Mouse (Mus musculus): ENCODE measurements at regions not wholly inside any gene's neighbourhood (a gene's known extent, or its start where the extent isn't known, plus 50 kb on each side); places are given as distances from the start of the nearest gene placed in this dataset.

GRCm38 (mm10) chr5:18439281-18439680 is 79.1 kb upstream of the Gnai1 start:
- no peaks in the 10 kb centered on the region for H3K36me3 ChIP-seq (replicated peaks; ENCODE audit: control insufficient read depth, insufficient read depth, low read depth)
- DNase-seq (ENCODE audit: low read depth in 3 of 3, low spot score in 3 of 3) (no peak), ATAC-seq (ENCODE audit: insufficient read depth) (no peak)
- H3K9ac ChIP-seq (replicated peaks), result no peak overlapping the region
- WGBS (ENCODE audit: insufficient replicate concordance), result 39% methylated on average over 1 of the region's 1 CpGs
- no peak overlapping the region for H3K4me2 ChIP-seq (ENCODE audit: low read depth)
- H3K27ac ChIP-seq, result no peak overlapping the region
- no peaks in the 10 kb centered on the region for H3K27me3 ChIP-seq (ENCODE audit: control insufficient read depth, insufficient read depth, low read length)
- TF ChIP-seq CTCF (IDR thresholded peaks at IDR 0.05; ENCODE audit: low read depth) (no peak), EP300 (IDR thresholded peaks at IDR 0.05; ENCODE audit: low read depth) (no peak)
- H3K4me3 ChIP-seq (ENCODE audit: insufficient read depth in 1 of 2, low read depth in 2 of 2, low read length in 2 of 2), result no peak overlapping the region
- H3K4me1 ChIP-seq (replicated peaks; ENCODE audit: control insufficient read depth in 2 of 2, insufficient read depth in 2 of 2, low read length in 1 of 2), result no peaks in the 10 kb centered on the region
- no peaks in the 10 kb centered on the region for H3K9me3 ChIP-seq (ENCODE audit: control insufficient read depth, low read length)

- no peaks in the 10 kb centered on the region for H3K4me1 ChIP-seq (replicated peaks; ENCODE audit: control insufficient read depth in 2 of 2, insufficient read depth in 2 of 2, low read length in 1 of 2)
- H3K9ac ChIP-seq (replicated peaks), result no peak overlapping the region
- no peak for DNase-seq (ENCODE audit: low read depth in 3 of 3, low spot score in 3 of 3)
- TF ChIP-seq EP300 (IDR thresholded peaks at IDR 0.05; ENCODE audit: low read depth) (no peak), CTCF (IDR thresholded peaks at IDR 0.05; ENCODE audit: low read depth) (no peak)
- H3K27me3 ChIP-seq (ENCODE audit: control insufficient read depth, insufficient read depth, low read length), result no peaks in the 10 kb centered on the region
- no peak overlapping the region for H3K4me2 ChIP-seq (ENCODE audit: low read depth)
- 38% methylated on average over 6 of the region's 6 CpGs for WGBS (ENCODE audit: insufficient replicate concordance)
- no peak overlapping the region for H3K27ac ChIP-seq
- no peaks in the 10 kb centered on the region for H3K36me3 ChIP-seq (replicated peaks; ENCODE audit: control insufficient read depth, insufficient read depth, low read depth)
- no peak overlapping the region for H3K4me3 ChIP-seq (ENCODE audit: insufficient read depth in 1 of 2, low read depth in 2 of 2, low read length in 2 of 2)
- H3K9me3 ChIP-seq (ENCODE audit: control insufficient read depth, low read length), result no peaks in the 10 kb centered on the region
- no peak for ATAC-seq (ENCODE audit: insufficient read depth)
Measured at GRCm38 (mm10) chr5:18436099-18436748, 76.1 kb upstream of the Gnai1 start.

GRCm38 (mm10) chr5:18434245-18434644 is 74.1 kb upstream of the Gnai1 start:
- H3K4me2 ChIP-seq (ENCODE audit: low read depth), result no peak overlapping the region
- H3K27ac ChIP-seq, result no peak overlapping the region
- no peaks in the 10 kb centered on the region for H3K4me1 ChIP-seq (replicated peaks; ENCODE audit: control insufficient read depth in 2 of 2, insufficient read depth in 2 of 2, low read length in 1 of 2)
- ATAC-seq (ENCODE audit: insufficient read depth) (no peak), DNase-seq (ENCODE audit: low read depth in 3 of 3, low spot score in 3 of 3) (no peak)
- TF ChIP-seq CTCF (IDR thresholded peaks at IDR 0.05; ENCODE audit: low read depth), result no peak
- TF ChIP-seq EP300 (IDR thresholded peaks at IDR 0.05; ENCODE audit: low read depth), result no peak
- H3K9me3 ChIP-seq (ENCODE audit: control insufficient read depth, low read length), result no peaks in the 10 kb centered on the region
- H3K36me3 ChIP-seq (replicated peaks; ENCODE audit: control insufficient read depth, insufficient read depth, low read depth), result no peaks in the 10 kb centered on the region
- no peak overlapping the region for H3K9ac ChIP-seq (replicated peaks)
- H3K4me3 ChIP-seq (ENCODE audit: insufficient read depth in 1 of 2, low read depth in 2 of 2, low read length in 2 of 2), result no peak overlapping the region
- H3K27me3 ChIP-seq (ENCODE audit: control insufficient read depth, insufficient read depth, low read length), result no peaks in the 10 kb centered on the region
- 57% methylated on average over 2 of the region's 2 CpGs for whole genome bisulfite sequencing (ENCODE audit: insufficient replicate concordance)

GRCm38 (mm10) chr5:18433287-18433686 is 73.1 kb upstream of the Gnai1 start:
- no peak for ATAC-seq (ENCODE audit: insufficient read depth)
- DNase-seq (ENCODE audit: low read depth in 3 of 3, low spot score in 3 of 3), result no peak
- no peaks in the 10 kb centered on the region for H3K9me3 ChIP-seq (ENCODE audit: control insufficient read depth, low read length)
- H3K27me3 ChIP-seq (ENCODE audit: control insufficient read depth, insufficient read depth, low read length), result no peaks in the 10 kb centered on the region
- WGBS (ENCODE audit: insufficient replicate concordance), result 64% methylated on average over 7 of the region's 7 CpGs
- no peak overlapping the region for H3K4me3 ChIP-seq (ENCODE audit: insufficient read depth in 1 of 2, low read depth in 2 of 2, low read length in 2 of 2)
- H3K36me3 ChIP-seq (replicated peaks; ENCODE audit: control insufficient read depth, insufficient read depth, low read depth), result no peaks in the 10 kb centered on the region
- H3K9ac ChIP-seq (replicated peaks), result no peak overlapping the region
- H3K27ac ChIP-seq, result no peak overlapping the region
- no peak for TF ChIP-seq EP300 (IDR thresholded peaks at IDR 0.05; ENCODE audit: low read depth)
- TF ChIP-seq CTCF (IDR thresholded peaks at IDR 0.05; ENCODE audit: low read depth), result no peak
- no peaks in the 10 kb centered on the region for H3K4me1 ChIP-seq (replicated peaks; ENCODE audit: control insufficient read depth in 2 of 2, insufficient read depth in 2 of 2, low read length in 1 of 2)
- no peak overlapping the region for H3K4me2 ChIP-seq (ENCODE audit: low read depth)

GRCm38 (mm10) chr5:18425098-18425497 is 64.9 kb upstream of the Gnai1 start:
- TF ChIP-seq EP300 (IDR thresholded peaks at IDR 0.05; ENCODE audit: low read depth) (no peak), CTCF (IDR thresholded peaks at IDR 0.05; ENCODE audit: low read depth) (no peak)
- DNase-seq (ENCODE audit: low read depth in 3 of 3, low spot score in 3 of 3) (no peak), ATAC-seq (ENCODE audit: insufficient read depth) (no peak)
- H3K4me1 ChIP-seq (replicated peaks; ENCODE audit: control insufficient read depth in 2 of 2, insufficient read depth in 2 of 2, low read length in 1 of 2), result no peaks in the 10 kb centered on the region
- no peaks in the 10 kb centered on the region for H3K9me3 ChIP-seq (ENCODE audit: control insufficient read depth, low read length)
- H3K4me3 ChIP-seq (ENCODE audit: insufficient read depth in 1 of 2, low read depth in 2 of 2, low read length in 2 of 2), result no peak overlapping the region
- 37% methylated on average over 4 of the region's 4 CpGs for WGBS (ENCODE audit: insufficient replicate concordance)
- H3K27me3 ChIP-seq (ENCODE audit: control insufficient read depth, insufficient read depth, low read length), result no peaks in the 10 kb centered on the region
- no peak overlapping the region for H3K9ac ChIP-seq (replicated peaks)
- no peak overlapping the region for H3K4me2 ChIP-seq (ENCODE audit: low read depth)
- no peaks in the 10 kb centered on the region for H3K36me3 ChIP-seq (replicated peaks; ENCODE audit: control insufficient read depth, insufficient read depth, low read depth)
- no peak overlapping the region for H3K27ac ChIP-seq
